Mouse (Mus musculus) layer of hippocampus, adult 9-10 months (tissue): ENCODE results near the gene Gdnf.

Experiments
- DNase-seq: peaks from one replicate; pipeline ENCODE4 v3.0.0; 2022; ENCODE audit warnings: low spot score

Gdnf gene

GRCm38 (mm10) chr15:7862890-7863289 is 52.2 kb downstream of the Gdnf start:
- DNase-seq: no peak

GRCm38 (mm10) chr15:7863328-7863727 is 52.7 kb downstream of the Gdnf start:
- no peak for DNase-seq

- no peak for DNase-seq
These were observed 54.7 kb downstream of the Gdnf start for GRCm38 (mm10) chr15:7865305-7865704.

- no peak for DNase-seq
These were observed 61.8 kb downstream of the Gdnf start for GRCm38 (mm10) chr15:7872473-7872872.

- DNase-seq: no peak
These were observed 65.2 kb downstream of the Gdnf start for GRCm38 (mm10) chr15:7875879-7876278.

GRCm38 (mm10) chr15:7877560-7878467 is 67.2 kb downstream of the Gdnf start:
- DNase-seq: no peak

- no peak for DNase-seq
These were observed 68.2 kb downstream of the Gdnf start for GRCm38 (mm10) chr15:7878861-7879260.

- DNase-seq: no peak
These were observed 69.3 kb downstream of the Gdnf start for GRCm38 (mm10) chr15:7879956-7880355.

GRCm38 (mm10) chr15:7884181-7884580 is 73.5 kb downstream of the Gdnf start:
- no peak for DNase-seq

- DNase-seq: no peak
These were observed 74.5 kb downstream of the Gdnf start for GRCm38 (mm10) chr15:7885106-7885505.

GRCm38 (mm10) chr15:7886591-7886990 is 75.9 kb downstream of the Gdnf start:
- no peak for DNase-seq
